Mouse (Mus musculus): ENCODE results near the gene Socs7. TPM values are rescaled to one million over a fixed set of nuclear protein-coding genes. Genes with fewer than 3 reads are reported as not detected.
"Not testable (repeated sequence)": the region's sequence is repeated elsewhere in the genome, so short reads cannot be mapped to it uniquely, and the experiment has no call there.

The Socs7 gene
- polyA plus RNA-seq (2015; fragmentation: Nextera tagmentation; extraction: Ambion mirVana): 3.8 and 3.9 TPM in 2 replicates

- no peaks in the 10 kb centered on the region for H3K27me3 ChIP-seq
- H3K9ac ChIP-seq: peak within 1 kb of the TSS; percentile 95
- peak within 1 kb of the TSS; percentile 92 for H3K4me2 ChIP-seq
- peak within 1 kb of the TSS; percentile 88 for H3K27ac ChIP-seq
- peak within 1 kb of the TSS; percentile 97 for H3K4me3 ChIP-seq (replicated peaks)
- no peaks in the 10 kb centered on the region for H3K36me3 ChIP-seq
- peak; percentile 97 for ATAC-seq (replicated peaks; ENCODE audit: low FRiP score)
- H3K4me1 ChIP-seq: peaks cover 26% of the 10 kb centered on the region
- H3K9me3 ChIP-seq (replicated peaks): no peaks in the 10 kb centered on the region
- under 1% methylated on average over 54 of the region's 81 CpGs for WGBS
These were observed at the start of gene Socs7 for GRCm38 (mm10) chr11:97361948-97362648. Gene Socs7, plus strand, starts transcription at chr11:97362551.

GRCm38 (mm10) chr11:97312871-97313270 is 49.5 kb upstream of the Socs7 start:
- not testable (repeated sequence) for H3K9me3 ChIP-seq (replicated peaks); H3K4me2 ChIP-seq; H3K27ac ChIP-seq; H3K36me3 ChIP-seq; ATAC-seq (replicated peaks; ENCODE audit: low FRiP score); H3K27me3 ChIP-seq; H3K4me3 ChIP-seq (replicated peaks); H3K9ac ChIP-seq
- WGBS: 87% methylated on average over 1 of the region's 1 CpGs
- peaks cover 32% of the 10 kb centered on the region for H3K4me1 ChIP-seq

GRCm38 (mm10) chr11:97314110-97314509 is 48.2 kb upstream of the Socs7 start:
- H3K9ac ChIP-seq: no peak overlapping the region
- 92% methylated on average over 3 of the region's 3 CpGs for WGBS
- no peak for ATAC-seq (replicated peaks; ENCODE audit: low FRiP score)

GRCm38 (mm10) chr11:97314751-97315503 is 47.4 kb upstream of the Socs7 start:
- Histone ChIP-seq H3K4me2 (peak overlapping the region; percentile 65), H3K27me3 (no peaks in the 10 kb centered on the region), H3K36me3 (peaks cover 15% of the 10 kb centered on the region), H3K4me1 (peaks cover 25% of the 10 kb centered on the region), H3K4me3 (replicated peaks) (peak overlapping the region; percentile 66), H3K9ac (peak overlapping the region; percentile 23; the same call in 1 of the 2 replicates), H3K27ac (peak overlapping the region; percentile 81), H3K9me3 (replicated peaks) (no peaks in the 10 kb centered on the region)
- ATAC-seq (replicated peaks; ENCODE audit: low FRiP score): peak; percentile 5; the same call in 1 of the 2 replicates
- WGBS: 44% methylated on average over 8 of the region's 8 CpGs

More at GRCm38 (mm10) chr11:97314110-97314509, 48.2 kb upstream of the Socs7 start:
- Histone ChIP-seq H3K36me3 (peaks cover 11% of the 10 kb centered on the region), H3K27ac (no peak overlapping the region), H3K9me3 (replicated peaks) (no peaks in the 10 kb centered on the region), H3K4me3 (replicated peaks) (no peak overlapping the region), H3K27me3 (no peaks in the 10 kb centered on the region), H3K4me1 (peaks cover 31% of the 10 kb centered on the region), H3K4me2 (no peak overlapping the region)

GRCm38 (mm10) chr11:97315504-97316503 is 46.5 kb upstream of the Socs7 start, which contains the start of gene Mrpl45:
Gene Mrpl45, plus strand, starts transcription at chr11:97315716.
- H3K27ac ChIP-seq: peak within 1 kb of the TSS; percentile 81

GRCm38 (mm10) chr11:97321197-97321596 is 41.2 kb upstream of the Socs7 start:
- Histone ChIP-seq H3K4me3 (replicated peaks) (no peak overlapping the region), H3K9ac (no peak overlapping the region), H3K9me3 (replicated peaks) (no peaks in the 10 kb centered on the region), H3K27me3 (no peaks in the 10 kb centered on the region), H3K4me1 (peaks cover 8% of the 10 kb centered on the region), H3K4me2 (no peak overlapping the region), H3K36me3 (peaks cover 71% of the 10 kb centered on the region), H3K27ac (no peak overlapping the region)
- WGBS: 93% methylated on average over 8 of the region's 8 CpGs
- ATAC-seq (replicated peaks; ENCODE audit: low FRiP score): no peak

More at GRCm38 (mm10) chr11:97315504-97316503, 46.5 kb upstream of the Socs7 start, which contains the start of gene Mrpl45:
- Histone ChIP-seq H3K36me3 (peaks cover 22% of the 10 kb centered on the region), H3K4me1 (peaks cover 19% of the 10 kb centered on the region), H3K9me3 (replicated peaks) (no peaks in the 10 kb centered on the region), H3K9ac (peak within 1 kb of the TSS; percentile 66), H3K4me3 (replicated peaks) (peak within 1 kb of the TSS; percentile 66), H3K4me2 (peak within 1 kb of the TSS; percentile 65), H3K27me3 (no peaks in the 10 kb centered on the region)
- peak; percentile 94 for ATAC-seq (replicated peaks; ENCODE audit: low FRiP score)
- under 1% methylated on average over 50 of the region's 50 CpGs for WGBS

DNA sequence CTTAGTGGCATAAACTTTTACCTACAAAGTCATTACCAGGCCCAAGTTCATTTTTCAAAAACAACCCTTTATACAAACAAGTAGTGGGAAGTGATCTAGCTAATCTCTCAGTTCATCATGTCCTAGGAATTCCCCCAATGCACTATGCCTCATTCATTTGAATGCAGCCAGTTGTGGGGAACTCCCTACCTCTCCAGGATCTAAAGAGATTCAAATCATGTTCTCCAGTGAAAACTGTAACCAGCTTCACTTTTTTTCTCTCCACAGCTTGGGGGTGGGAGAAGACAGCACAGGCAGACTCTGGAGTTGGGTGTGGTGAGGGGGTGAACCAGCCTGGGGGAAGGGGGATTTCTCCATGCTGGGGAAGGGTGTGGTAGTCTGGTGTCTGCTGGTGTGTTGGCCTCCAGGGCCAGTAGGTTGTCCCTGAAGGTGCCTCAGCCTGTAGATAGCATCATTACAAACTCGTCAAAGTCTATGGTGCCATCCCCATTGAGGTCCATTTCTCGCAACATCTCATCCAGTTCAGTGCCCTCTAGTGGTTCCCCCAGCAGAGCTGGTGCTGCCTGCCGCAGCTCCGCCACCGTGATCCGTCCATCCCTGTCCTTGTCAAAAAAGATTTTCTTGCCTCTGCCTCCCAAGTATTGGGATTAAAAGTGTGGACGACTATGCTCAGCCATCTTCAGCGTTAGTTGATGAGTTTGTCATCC is 40.3 kb upstream of the Socs7 start:
- peaks cover 80% of the 10 kb centered on the region for H3K36me3 ChIP-seq
- H3K4me1 ChIP-seq; H3K27me3 ChIP-seq; H3K4me2 ChIP-seq; H3K27ac ChIP-seq; H3K9me3 ChIP-seq (replicated peaks); ATAC-seq (replicated peaks; ENCODE audit: low FRiP score); H3K9ac ChIP-seq; H3K4me3 ChIP-seq (replicated peaks): not testable (repeated sequence)
- 81% methylated on average over 8 of the region's 8 CpGs for WGBS

DNA sequence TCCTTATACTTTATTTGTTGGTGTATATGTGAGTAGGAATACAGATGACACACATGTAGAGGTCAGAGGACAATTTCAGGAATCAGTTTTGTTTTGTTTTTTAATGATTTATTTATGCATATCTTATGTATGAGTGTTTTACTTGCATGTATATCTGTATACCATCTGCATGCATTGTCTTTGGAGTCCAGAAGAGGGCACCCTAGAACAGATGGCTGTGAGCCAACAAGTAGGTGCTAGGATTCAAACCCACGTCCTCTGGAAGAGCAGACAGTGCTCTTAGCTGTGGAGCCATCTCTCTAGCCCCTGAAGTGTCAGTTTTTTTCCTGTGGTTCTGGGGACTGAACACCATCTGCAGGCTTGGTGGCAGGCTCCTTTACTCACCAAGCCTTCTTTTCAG is 37.1 kb upstream of the Socs7 start:
- no peaks in the 10 kb centered on the region for H3K9me3 ChIP-seq (replicated peaks)
- WGBS: 73% methylated on average over 1 of the region's 1 CpGs
- H3K4me1 ChIP-seq: no peaks in the 10 kb centered on the region
- ATAC-seq (replicated peaks; ENCODE audit: low FRiP score): no peak
- H3K27me3 ChIP-seq: no peaks in the 10 kb centered on the region
- H3K27ac ChIP-seq: no peak overlapping the region
- H3K36me3 ChIP-seq: peaks cover 92% of the 10 kb centered on the region
- no peak overlapping the region for H3K9ac ChIP-seq
- H3K4me3 ChIP-seq (replicated peaks): no peak overlapping the region
- H3K4me2 ChIP-seq: no peak overlapping the region

DNA sequence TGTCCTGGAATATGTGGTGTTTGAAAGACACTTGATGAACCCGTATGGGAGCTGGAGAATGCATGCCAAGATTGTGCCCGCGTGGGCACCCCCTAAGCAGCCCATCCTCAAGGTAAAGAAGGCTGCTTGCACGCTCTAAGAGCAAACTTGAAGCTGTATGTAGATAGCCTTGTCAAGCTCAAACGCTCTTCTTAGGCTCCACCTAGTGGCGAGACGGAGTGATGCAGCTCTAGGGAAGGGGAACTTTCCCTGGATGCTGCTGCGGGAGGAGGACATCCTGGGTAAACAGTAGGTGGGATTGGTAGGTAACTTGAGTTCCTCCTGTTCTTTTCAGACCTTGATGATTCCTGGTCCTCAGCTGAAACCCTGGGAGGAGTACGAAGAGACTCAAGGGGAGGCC is 34.2 kb upstream of the Socs7 start:
- Histone ChIP-seq H3K4me2 (no peak overlapping the region), H3K9ac (no peak overlapping the region), H3K4me1 (no peaks in the 10 kb centered on the region), H3K36me3 (peaks cover 70% of the 10 kb centered on the region), H3K4me3 (replicated peaks) (no peak overlapping the region), H3K27ac (no peak overlapping the region), H3K27me3 (no peaks in the 10 kb centered on the region), H3K9me3 (replicated peaks) (no peaks in the 10 kb centered on the region)
- 26% methylated on average over 9 of the region's 9 CpGs for WGBS
- no peak for ATAC-seq (replicated peaks; ENCODE audit: low FRiP score)

DNA sequence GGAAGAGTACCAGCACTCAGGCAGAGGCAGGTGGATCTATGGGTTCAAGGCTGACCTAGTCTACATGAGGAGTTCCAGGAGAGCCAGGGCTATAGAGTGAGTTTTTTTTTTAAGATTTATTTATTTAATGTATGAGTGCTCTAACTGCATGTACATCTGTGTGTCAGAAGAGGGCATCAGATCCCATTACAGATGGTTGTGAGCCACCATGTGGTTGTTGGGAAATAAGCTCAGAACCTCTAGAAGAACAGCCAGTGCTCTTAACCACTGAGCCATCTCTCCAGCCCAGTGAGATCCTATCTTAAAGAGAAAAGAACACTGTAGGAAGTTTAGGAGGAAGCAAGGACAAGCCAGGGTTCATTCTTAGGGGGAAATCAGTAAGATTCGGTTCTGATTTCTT is 32.0 kb upstream of the Socs7 start:
- H3K4me1 ChIP-seq: 0 out of 2 replicates have a peak, but pooled peaks cover 4% of the 10 kb centered on the region
- H3K27ac ChIP-seq: no peak overlapping the region
- H3K9ac ChIP-seq: no peak overlapping the region
- peaks cover 51% of the 10 kb centered on the region for H3K36me3 ChIP-seq
- WGBS: 93% methylated on average over 1 of the region's 1 CpGs
- H3K27me3 ChIP-seq: no peaks in the 10 kb centered on the region
- no peak for ATAC-seq (replicated peaks; ENCODE audit: low FRiP score)
- no peaks in the 10 kb centered on the region for H3K9me3 ChIP-seq (replicated peaks)
- H3K4me2 ChIP-seq: no peak overlapping the region
- H3K4me3 ChIP-seq (replicated peaks): no peak overlapping the region
